Mouse (Mus musculus) heart, embryonic 14.5 days (tissue): ENCODE results near the gene Ivd. TPM values are rescaled to one million over a fixed set of nuclear protein-coding genes. Genes with fewer than 3 reads are reported as not detected.

Source experiments
- ATAC-seq: fragments of 200-750 bp; cut with Nextera tagmentation; 2 replicates; pipeline ENCODE4 v1.8.0; 2017; ENCODE audit warnings: low read depth, moderate TSS enrichment; ENCODE audit not compliant: insufficient number of reproducible peaks, insufficient read depth, low FRiP score
- H3K27ac ChIP-seq, 2 experiments: fragments of 200-500 bp in 1 of 2; fragments of 300-500 bp in 1 of 2; sonication (generic) in 1 of 2; replicated peaks in 1 of 2; 2 replicates each; pipeline ENCODE4 v1.5.1; 2012 to 2014; ENCODE audit warnings: low read depth in 2 of 2, low read length in 2 of 2, control low read depth in 1 of 2, mild to moderate bottlenecking in 1 of 2, mixed read lengths in 1 of 2; ENCODE audit not compliant: control insufficient read depth in 1 of 2, insufficient read depth in 1 of 2
- H3K27me3 ChIP-seq: fragments of 300-500 bp; sonication (generic); 2 replicates; pipeline ENCODE4 v1.6.1; 2014; ENCODE audit warnings: mild to moderate bottlenecking, low read length, control low read depth; ENCODE audit not compliant: control insufficient read depth, insufficient read depth
- H3K36me3 ChIP-seq: fragments of 300-500 bp; sonication (generic); 2 replicates; pipeline ENCODE4 v1.6.1; 2014; ENCODE audit warnings: mild to moderate bottlenecking, control low read depth, low read length, mixed read lengths; ENCODE audit not compliant: control insufficient read depth, insufficient read depth
- H3K4me1 ChIP-seq, 2 experiments: fragments of 200-500 bp in 1 of 2; fragments of 300-500 bp in 1 of 2; sonication (generic) in 1 of 2; 2 replicates each; pipeline ENCODE4 v1.6.1; 2012 to 2014; ENCODE audit warnings: low read length in 2 of 2, control low read depth in 1 of 2, mixed read lengths in 1 of 2; ENCODE audit not compliant: control insufficient read depth in 2 of 2, insufficient read depth in 2 of 2
- H3K4me2 ChIP-seq: fragments of 300-500 bp; sonication (generic); 2 replicates; pipeline ENCODE4 v1.6.1; 2014; ENCODE audit warnings: mild to moderate bottlenecking, low read length
- H3K4me3 ChIP-seq, 2 experiments: fragments of 200-500 bp in 1 of 2; fragments of 300-500 bp in 1 of 2; sonication (generic) in 1 of 2; 2 replicates each; pipeline ENCODE4 v1.5.1; 2012 to 2014; ENCODE audit warnings: low read length in 2 of 2, mild to moderate bottlenecking in 2 of 2, control low read depth in 1 of 2, low read depth in 1 of 2, moderate library complexity in 1 of 2; ENCODE audit not compliant: control insufficient read depth in 1 of 2, insufficient read depth in 1 of 2
- H3K9ac ChIP-seq: fragments of 300-500 bp; sonication (generic); 2 replicates; pipeline ENCODE4 v1.6.1; 2014; ENCODE audit warnings: mild to moderate bottlenecking, low read length
- H3K9me3 ChIP-seq: fragments of 300-500 bp; sonication (generic); 2 replicates; pipeline ENCODE4 v1.6.1; 2016; ENCODE audit warnings: low read length, control low read depth; ENCODE audit not compliant: control insufficient read depth
- WGBS: fragments of 180-500 bp; shearing (Covaris S2); extraction: QIAGEN DNeasy Blood & Tissue Kit; methylation state at CpG from one replicate; pipeline ENCODE4 v1.1.7; 2014; 5-methylcytosine and 5-hydroxymethylcytosine counted together
- polyA plus RNA-seq: library from polyadenylated mRNA; unstranded; fragments of >200 nt; fragmentation: Nextera tagmentation; extraction: Ambion mirVana; gene quantifications from 2 replicates; pipeline ENCODE4 v1.2.1, GENCODE M21; 2014

The Ivd gene
- polyA plus RNA-seq, 1 experiment from 2014 or later = 75.6 TPM

- Histone ChIP-seq H3K36me3 (peaks cover 5% of the 10 kb centered on the region; the same call in 1 of the 2 replicates), H3K4me1 (peaks cover 5 to 22% of the 10 kb centered on the region in 2 experiments), H3K4me3 (peak overlapping the region; percentile 31 to 38), H3K9me3 (no peaks in the 10 kb centered on the region), H3K27ac (no peak overlapping the region), H3K9ac (peak overlapping the region; percentile 65; the same call in 1 of the 2 replicates), H3K4me2 (peak overlapping the region; percentile 74), H3K27me3 (peaks cover 24% of the 10 kb centered on the region)
- WGBS = 3% methylated on average over 32 of the region's 32 CpGs
- peak; percentile 49 for ATAC-seq
Observed at GRCm38 (mm10) chr2:118882840-118883679, 21.3 kb downstream of the Ivd start.

GRCm38 (mm10) chr2:118887440-118887839 is 25.7 kb downstream of the Ivd start:
- peaks cover 9 to 16% of the 10 kb centered on the region in 2 experiments for H3K4me1 ChIP-seq
- H3K4me2 ChIP-seq = peak overlapping the region; percentile 34
- H3K9ac ChIP-seq = peak overlapping the region; percentile 49; the same call in 1 of the 2 replicates
- peak overlapping the region in 1 of 2 experiments; percentile 12; a peak in 2 of 4 replicates for H3K4me3 ChIP-seq
- no peak overlapping the region for H3K27ac ChIP-seq
- H3K9me3 ChIP-seq = no peaks in the 10 kb centered on the region
- no peak for ATAC-seq
- H3K36me3 ChIP-seq = no peaks in the 10 kb centered on the region
- 55% methylated on average over 13 of the region's 13 CpGs for WGBS
- H3K27me3 ChIP-seq = peaks cover 39% of the 10 kb centered on the region

GRCm38 (mm10) chr2:118887845-118888548 is 26.2 kb downstream of the Ivd start:
- WGBS = 14% methylated on average over 14 of the region's 14 CpGs
- H3K9ac ChIP-seq = peak overlapping the region; percentile 49; the same call in 1 of the 2 replicates
- peaks cover 44% of the 10 kb centered on the region for H3K27me3 ChIP-seq
- H3K9me3 ChIP-seq = no peaks in the 10 kb centered on the region
- H3K4me1 ChIP-seq = peaks cover 9 to 12% of the 10 kb centered on the region in 2 experiments
- H3K4me2 ChIP-seq = peak overlapping the region; percentile 34
- H3K27ac ChIP-seq = no peak overlapping the region
- no peak for ATAC-seq
- peak overlapping the region in 1 of 2 experiments; percentile 12; a peak in 2 of 4 replicates for H3K4me3 ChIP-seq
- H3K36me3 ChIP-seq = no peaks in the 10 kb centered on the region

GRCm38 (mm10) chr2:118891173-118891572 is 29.4 kb downstream of the Ivd start:
- 89% methylated on average over 4 of the region's 4 CpGs for WGBS
- H3K9me3 ChIP-seq = no peaks in the 10 kb centered on the region
- H3K36me3 ChIP-seq = no peaks in the 10 kb centered on the region
- no peak overlapping the region for H3K4me2 ChIP-seq
- no peak overlapping the region for H3K4me3 ChIP-seq
- no peak overlapping the region for H3K27ac ChIP-seq
- no peak overlapping the region for H3K9ac ChIP-seq
- peaks cover 9 to 10% of the 10 kb centered on the region in 2 experiments for H3K4me1 ChIP-seq
- H3K27me3 ChIP-seq = peaks cover 57% of the 10 kb centered on the region
- ATAC-seq = no peak

GRCm38 (mm10) chr2:118895990-118896913 is 34.5 kb downstream of the Ivd start:
- Histone ChIP-seq H3K9me3 (no peaks in the 10 kb centered on the region), H3K4me1 (peaks cover 15 to 28% of the 10 kb centered on the region in 2 experiments), H3K27ac (no peak overlapping the region), H3K27me3 (peaks cover 86% of the 10 kb centered on the region), H3K4me3 (peak overlapping the region; percentile 33 to 56), H3K9ac (peak overlapping the region; percentile 63), H3K4me2 (peak overlapping the region; percentile 93), H3K36me3 (no peaks in the 10 kb centered on the region)
- 2% methylated on average over 38 of the region's 38 CpGs for WGBS
- no peak for ATAC-seq

GRCm38 (mm10) chr2:118896914-118897291 is 35.1 kb downstream of the Ivd start:
- peak overlapping the region; percentile 33 to 56 for H3K4me3 ChIP-seq
- H3K9me3 ChIP-seq = no peaks in the 10 kb centered on the region
- peaks cover 15 to 28% of the 10 kb centered on the region in 2 experiments for H3K4me1 ChIP-seq
- peaks cover 83% of the 10 kb centered on the region for H3K27me3 ChIP-seq
- no peak for ATAC-seq
- H3K27ac ChIP-seq = no peak overlapping the region
- peak overlapping the region; percentile 63 for H3K9ac ChIP-seq
- under 1% methylated on average over 13 of the region's 13 CpGs for WGBS
- no peaks in the 10 kb centered on the region for H3K36me3 ChIP-seq
- H3K4me2 ChIP-seq = peak overlapping the region; percentile 93

GRCm38 (mm10) chr2:118897392-118897791 is 35.6 kb downstream of the Ivd start:
- Histone ChIP-seq H3K9me3 (no peaks in the 10 kb centered on the region), H3K4me1 (peaks cover 15 to 28% of the 10 kb centered on the region in 2 experiments), H3K9ac (peak overlapping the region; percentile 63; the same call in 1 of the 2 replicates), H3K4me3 (peak overlapping the region; percentile 33 to 56; a peak in 2 of 4 replicates), H3K4me2 (peak overlapping the region; percentile 93), H3K27ac (no peak overlapping the region), H3K36me3 (no peaks in the 10 kb centered on the region), H3K27me3 (peaks cover 79% of the 10 kb centered on the region)
- ATAC-seq = no peak
- 6% methylated on average over 7 of the region's 7 CpGs for WGBS
